Mouse (Mus musculus) stomach, postnatal 0 days (tissue): Measurements from ENCODE around the gene Kalrn. TPM values are rescaled to one million over a fixed set of nuclear protein-coding genes. Genes with fewer than 3 reads are reported as not detected.

ENCODE experiments used
- ATAC-seq: fragments of 200-750 bp; cut with Nextera tagmentation; 2 replicates; pipeline ENCODE4 v1.8.0; 2017; ENCODE audit not compliant: low FRiP score, low TSS enrichment
- DNase-seq: peaks from one replicate; pipeline ENCODE4 v3.0.0-alpha.2; 2016; ENCODE audit warnings: low spot score
- H3K27ac ChIP-seq: fragments of 300-500 bp; sonication (generic); replicated peaks from 2 replicates; pipeline ENCODE4 v1.5.1; 2014; ENCODE audit warnings: mild to moderate bottlenecking, control low read depth
- H3K27me3 ChIP-seq: fragments of 300-500 bp; sonication (generic); 2 replicates; pipeline ENCODE4 v1.6.1; 2014; ENCODE audit warnings: low read length; ENCODE audit not compliant: control insufficient read depth, insufficient read depth
- H3K36me3 ChIP-seq: fragments of 300-500 bp; sonication (generic); 2 replicates; pipeline ENCODE4 v1.6.1; 2014; ENCODE audit warnings: low read length, mixed read lengths; ENCODE audit not compliant: control insufficient read depth, insufficient read depth
- H3K4me1 ChIP-seq: fragments of 300-500 bp; sonication (generic); replicated peaks from 2 replicates; pipeline ENCODE4 v1.6.1; 2014; ENCODE audit warnings: antibody characterized with exemption; ENCODE audit not compliant: control insufficient read depth, insufficient read depth
- H3K4me2 ChIP-seq: fragments of 300-500 bp; sonication (generic); replicated peaks from 2 replicates; pipeline ENCODE4 v1.6.1; 2014; ENCODE audit warnings: low read depth, mild to moderate bottlenecking, control low read depth, moderate library complexity
- H3K4me3 ChIP-seq: fragments of 300-500 bp; sonication (generic); 2 replicates; pipeline ENCODE4 v1.5.1; 2014; ENCODE audit warnings: low read depth, low read length, control low read depth
- H3K9ac ChIP-seq: fragments of 300-500 bp; sonication (generic); 2 replicates; pipeline ENCODE4 v1.6.1; 2014; ENCODE audit warnings: mild to moderate bottlenecking, low read length, control low read depth, mixed read lengths
- H3K9me3 ChIP-seq: fragments of 300-500 bp; sonication (generic); 2 replicates; pipeline ENCODE4 v1.6.1; 2016; ENCODE audit warnings: low read length; ENCODE audit not compliant: control insufficient read depth
- CTCF ChIP-seq: IDR thresholded peaks from 2 replicates; pipeline ENCODE4 v1.5.1; 2016; ENCODE audit warnings: antibody characterized with exemption, low read depth, mild to moderate bottlenecking, moderate library complexity
- EP300 ChIP-seq: optimal IDR thresholded peaks from 2 replicates; pipeline ENCODE3; 2016; ENCODE audit warnings: antibody characterized with exemption
- WGBS: fragments of 180-500 bp; shearing (Covaris S2); extraction: QIAGEN DNeasy Blood & Tissue Kit; methylation state at CpG from one replicate; pipeline ENCODE4 v1.1.7; 2014; 5-methylcytosine and 5-hydroxymethylcytosine counted together
- polyA plus RNA-seq: library from polyadenylated mRNA; unstranded; fragments of >200 nt; fragmentation: Nextera tagmentation; extraction: Ambion mirVana; gene quantifications from 2 replicates; pipeline ENCODE4 v1.2.1, GENCODE M21; 2015

The Kalrn gene
- polyA plus RNA-seq, 1 experiment from 2014 or later: 14.4 TPM

DNA sequence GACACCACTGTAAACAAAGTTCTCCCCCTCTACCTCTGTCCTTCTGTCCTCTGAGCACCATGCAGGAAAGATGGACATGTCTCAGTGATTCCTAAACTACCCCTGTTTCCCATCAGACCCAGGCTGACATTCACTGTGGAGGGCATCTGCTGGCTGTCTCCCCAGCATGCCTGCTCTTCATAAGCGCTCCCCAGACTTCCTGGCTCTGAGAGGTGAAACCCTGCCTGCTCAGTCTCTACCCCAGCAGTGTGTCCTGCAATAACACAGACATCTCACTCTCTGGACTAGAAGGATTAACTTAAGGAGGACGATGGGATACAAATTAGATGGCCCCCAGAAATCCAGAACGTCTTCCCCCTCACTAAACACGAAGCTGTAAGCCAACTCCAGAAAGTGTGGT is 493.8 kb downstream of the Kalrn start:
- ATAC-seq (no peak), DNase-seq (no peak)
- H3K4me3 ChIP-seq: no peak overlapping the region
- no peaks in the 10 kb centered on the region for H3K36me3 ChIP-seq
- no peak overlapping the region for H3K27ac ChIP-seq
- H3K4me2 ChIP-seq: no peak overlapping the region
- H3K4me1 ChIP-seq: peaks cover 4% of the 10 kb centered on the region; the same call in 1 of the 2 replicates
- H3K9me3 ChIP-seq: no peaks in the 10 kb centered on the region
- TF ChIP-seq EP300 (no peak), CTCF (no peak)
- no peaks in the 10 kb centered on the region for H3K27me3 ChIP-seq
- 61% methylated on average over 4 of the region's 4 CpGs for WGBS
- no peak overlapping the region for H3K9ac ChIP-seq

DNA sequence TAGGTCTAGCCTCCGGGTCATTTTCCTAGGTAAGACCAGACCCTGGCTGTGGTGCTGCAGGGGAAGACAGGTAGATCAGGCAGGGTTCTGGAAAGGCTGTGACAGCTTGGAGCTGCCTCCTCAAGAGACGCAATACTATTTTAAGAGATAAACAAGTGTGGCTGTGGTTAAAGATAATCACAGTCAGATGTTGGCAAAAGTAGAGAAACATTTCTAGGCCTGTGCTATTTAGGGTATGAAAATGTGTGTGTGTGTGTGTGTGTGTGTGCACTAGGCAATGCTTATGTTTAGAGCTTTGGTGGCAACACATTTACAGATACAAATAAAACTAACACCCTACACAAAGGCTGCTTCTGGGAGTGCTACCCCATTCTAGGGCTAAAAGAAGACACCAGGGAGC is 494.6 kb downstream of the Kalrn start:
- no peaks in the 10 kb centered on the region for H3K36me3 ChIP-seq
- H3K27me3 ChIP-seq: no peaks in the 10 kb centered on the region
- no peak overlapping the region for H3K4me2 ChIP-seq
- H3K4me1 ChIP-seq: peaks cover 4% of the 10 kb centered on the region; the same call in 1 of the 2 replicates
- H3K9ac ChIP-seq: no peak overlapping the region
- no peak overlapping the region for H3K27ac ChIP-seq
- ATAC-seq: no peak
- TF ChIP-seq EP300: no peak
- no peak overlapping the region for H3K4me3 ChIP-seq
- H3K9me3 ChIP-seq: no peaks in the 10 kb centered on the region
- 56% methylated on average over 2 of the region's 2 CpGs for WGBS
- DNase-seq: no peak

- 61% methylated on average over 3 of the region's 3 CpGs for WGBS
Measured at GRCm38 (mm10) chr16:34076101-34076500, 497.2 kb downstream of the Kalrn start.

DNA sequence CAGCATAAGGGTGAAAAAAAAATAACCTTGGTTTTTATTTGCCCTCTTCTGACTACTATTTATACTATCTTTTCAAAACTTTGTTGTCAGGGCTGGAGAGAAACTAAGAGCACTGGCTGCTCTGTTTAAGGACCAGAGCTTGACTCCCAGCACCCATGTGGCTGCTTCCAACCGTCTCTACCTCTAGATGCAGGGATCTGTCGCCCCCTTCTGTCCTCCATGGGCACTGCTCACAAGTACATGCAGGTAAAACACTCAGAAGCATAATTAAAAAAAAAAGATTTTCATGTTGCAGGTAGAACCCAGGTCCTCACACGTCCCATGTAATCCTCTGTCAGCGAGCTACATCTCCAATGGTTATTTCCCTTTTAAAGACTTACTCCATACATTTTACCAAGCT is 499.4 kb downstream of the Kalrn start:
- Histone ChIP-seq H3K9ac (no peak overlapping the region), H3K4me2 (no peak overlapping the region), H3K4me1 (no peaks in the 10 kb centered on the region), H3K4me3 (no peak overlapping the region), H3K27ac (no peak overlapping the region), H3K27me3 (no peaks in the 10 kb centered on the region), H3K9me3 (no peaks in the 10 kb centered on the region), H3K36me3 (no peaks in the 10 kb centered on the region)
- WGBS: 94% methylated on average over 4 of the region's 4 CpGs
- ATAC-seq (no peak), DNase-seq (no peak)
- TF ChIP-seq CTCF (peak; percentile 37), EP300 (no peak)

More at GRCm38 (mm10) chr16:34076101-34076500, 497.2 kb downstream of the Kalrn start:
- H3K4me1 ChIP-seq: no peaks in the 10 kb centered on the region
- no peak for TF ChIP-seq EP300
- TF ChIP-seq CTCF: no peak
- ATAC-seq (no peak), DNase-seq (no peak)
- H3K27ac ChIP-seq: no peak overlapping the region
- H3K27me3 ChIP-seq: no peaks in the 10 kb centered on the region
- no peaks in the 10 kb centered on the region for H3K9me3 ChIP-seq
- no peak overlapping the region for H3K4me2 ChIP-seq
- no peaks in the 10 kb centered on the region for H3K36me3 ChIP-seq
- no peak overlapping the region for H3K4me3 ChIP-seq
- H3K9ac ChIP-seq: no peak overlapping the region

- H3K36me3 ChIP-seq: no peaks in the 10 kb centered on the region
Measured at GRCm38 (mm10) chr16:34072136-34072535, 501.2 kb downstream of the Kalrn start.

DNA sequence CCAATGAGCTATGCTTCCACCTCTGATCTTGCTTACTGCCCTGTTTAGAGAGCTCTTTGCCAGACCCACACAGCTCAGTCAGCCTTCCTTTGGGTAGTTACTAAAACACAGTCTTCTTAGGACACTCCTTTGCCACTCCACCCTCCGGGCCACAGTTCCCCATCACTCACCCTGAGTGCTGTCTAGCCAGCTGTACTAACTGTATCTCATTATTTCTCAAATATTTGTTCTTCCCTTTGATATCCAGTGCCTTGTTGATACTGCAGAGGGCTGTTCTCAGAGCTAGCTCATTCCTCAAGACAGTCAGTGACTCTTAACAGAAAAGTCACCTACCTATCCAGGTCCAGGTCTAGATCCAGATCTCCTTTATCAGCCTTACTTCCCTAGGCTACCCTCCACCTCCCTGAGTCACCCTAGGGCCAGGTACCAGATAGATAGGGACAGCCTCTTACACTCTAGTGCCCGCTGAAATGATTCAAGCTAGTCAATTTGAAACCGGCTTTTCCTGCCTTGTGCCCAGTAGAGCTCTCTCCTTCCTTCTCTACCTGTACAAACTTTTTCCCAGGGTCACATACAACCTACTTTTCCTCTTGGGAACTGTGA is 502.0 kb downstream of the Kalrn start:
- Histone ChIP-seq H3K4me2 (no peak overlapping the region), H3K4me1 (no peaks in the 10 kb centered on the region), H3K9me3 (no peaks in the 10 kb centered on the region), H3K9ac (no peak overlapping the region), H3K4me3 (no peak overlapping the region), H3K27ac (peak overlapping the region; percentile 79), H3K27me3 (no peaks in the 10 kb centered on the region), H3K36me3 (no peaks in the 10 kb centered on the region)
- DNase-seq (peak; percentile 52), ATAC-seq (peak; percentile 85)
- TF ChIP-seq EP300 (no peak), CTCF (no peak)
- WGBS: 61% methylated on average over 3 of the region's 3 CpGs

More at GRCm38 (mm10) chr16:34072136-34072535, 501.2 kb downstream of the Kalrn start:
- no peak for ATAC-seq
- Histone ChIP-seq H3K27ac (peak overlapping the region; percentile 69; the same call in 1 of the 2 replicates), H3K9me3 (no peaks in the 10 kb centered on the region), H3K4me2 (no peak overlapping the region), H3K4me1 (no peaks in the 10 kb centered on the region), H3K9ac (no peak overlapping the region), H3K27me3 (no peaks in the 10 kb centered on the region), H3K4me3 (no peak overlapping the region)
- WGBS: 65% methylated on average over 3 of the region's 3 CpGs
- TF ChIP-seq EP300: no peak
- no peak for TF ChIP-seq CTCF
- no peak for DNase-seq
